Mouse (Mus musculus) brain, embryonic 18.5 days (tissue): ENCODE measurements at regions not wholly inside any gene's neighbourhood (a gene's known extent, or its start where the extent isn't known, plus 50 kb on each side); places are given as distances from the start of the nearest gene placed in this dataset.
A peak's percentile ranks its signal among the peaks of the same experiment; 100 is the strongest.

ENCODE experiments used
- DNase-seq: peaks from one replicate; pipeline ENCODE4 v3.0.0-alpha.2; 2012; ENCODE audit warnings: low read depth, low spot score

DNA sequence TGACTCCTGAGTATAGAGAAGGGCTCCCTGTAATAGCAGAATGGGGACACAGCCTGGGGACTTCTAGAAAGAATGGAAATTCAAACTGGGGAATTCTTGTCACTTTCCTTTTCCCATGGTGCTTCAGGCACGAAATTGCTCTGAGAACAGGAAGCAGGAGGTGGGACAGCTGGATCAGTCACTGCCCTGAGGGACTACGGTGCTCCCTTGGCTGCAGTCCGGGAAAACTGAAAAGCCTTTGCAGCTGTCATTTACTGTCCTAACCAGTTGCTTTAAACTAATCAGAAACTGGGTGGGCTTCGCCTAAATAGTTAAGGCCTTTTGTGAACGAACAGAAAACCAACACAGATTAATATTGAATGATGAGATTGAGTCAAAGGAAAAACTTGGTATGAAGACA is 237.9 kb downstream of the Cbln4 start:
- no peak for DNase-seq

DNA sequence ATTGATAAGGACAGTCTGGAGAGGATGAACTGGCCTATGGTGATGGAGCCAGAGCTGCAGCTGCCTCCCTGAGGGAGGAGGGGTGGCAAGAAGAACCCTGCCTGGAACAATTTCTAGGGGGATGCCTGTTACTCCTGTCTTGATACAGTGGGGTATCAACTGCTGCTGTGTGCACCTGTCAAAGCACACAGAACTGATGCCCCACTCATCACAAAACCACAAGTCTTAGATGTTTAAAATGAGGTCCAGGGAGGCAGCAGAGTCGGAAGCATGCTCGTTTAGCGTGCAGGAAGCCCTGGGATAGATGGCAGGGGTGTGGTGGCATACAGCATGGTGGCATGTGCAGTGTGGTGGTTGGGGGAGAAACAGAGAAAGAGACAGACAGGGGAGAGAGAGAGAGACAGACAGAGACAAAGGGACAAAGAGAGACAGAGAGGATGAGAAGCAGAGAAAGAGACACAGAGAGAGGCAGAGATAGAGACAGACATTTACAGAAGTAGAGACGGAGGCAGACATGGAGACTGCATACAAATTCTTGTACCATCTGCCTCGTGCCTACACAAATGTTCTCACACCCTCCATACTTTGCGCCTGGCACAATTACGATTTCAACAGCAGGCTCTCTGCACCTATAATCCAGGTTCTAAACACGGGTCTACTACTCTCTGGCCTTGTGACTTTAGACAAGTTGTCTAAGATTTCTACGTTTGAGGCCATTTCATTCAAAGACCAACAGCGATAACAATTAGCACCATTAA is 242.6 kb downstream of the Cbln4 start:
- no peak for DNase-seq

DNA sequence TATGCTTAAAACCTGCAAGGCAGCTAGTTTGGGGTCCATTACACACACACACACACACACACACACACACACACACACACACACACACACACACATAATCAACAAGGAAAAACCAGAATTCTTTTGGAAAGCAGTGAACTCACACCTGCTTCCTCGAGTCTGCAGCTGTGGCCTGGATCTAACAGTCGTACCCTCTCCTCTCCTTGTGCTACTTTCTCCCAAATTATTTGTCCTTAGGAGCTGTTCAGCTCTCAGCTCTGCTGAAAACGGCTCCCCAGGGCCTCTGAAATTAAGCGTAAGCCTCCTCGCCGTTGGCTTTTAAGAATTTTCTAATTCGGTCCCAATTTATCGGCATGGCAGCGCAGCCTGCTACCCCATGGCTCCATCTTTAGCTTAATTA is 243.9 kb downstream of the Cbln4 start:
- no peak for DNase-seq

DNA sequence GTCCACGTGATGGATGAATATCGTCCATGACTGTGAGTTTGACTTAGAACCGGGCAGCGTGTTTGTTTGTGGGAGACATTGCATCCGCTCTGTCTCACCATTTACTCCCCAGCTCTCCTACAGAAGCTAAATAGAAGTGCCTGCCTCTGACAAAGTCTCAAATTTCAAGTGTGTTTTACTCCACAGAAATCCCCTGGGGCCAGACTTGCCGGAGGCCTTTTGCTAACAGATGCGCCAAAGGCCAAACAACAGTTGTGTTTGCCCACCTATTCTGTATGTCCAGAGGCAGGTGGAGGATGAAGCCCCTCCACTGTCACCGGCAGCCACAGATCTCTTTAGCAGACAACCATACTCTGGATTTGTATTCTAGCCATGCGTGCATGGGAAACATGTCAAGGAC is 252.6 kb downstream of the Cbln4 start:
- DNase-seq = no peak

DNA sequence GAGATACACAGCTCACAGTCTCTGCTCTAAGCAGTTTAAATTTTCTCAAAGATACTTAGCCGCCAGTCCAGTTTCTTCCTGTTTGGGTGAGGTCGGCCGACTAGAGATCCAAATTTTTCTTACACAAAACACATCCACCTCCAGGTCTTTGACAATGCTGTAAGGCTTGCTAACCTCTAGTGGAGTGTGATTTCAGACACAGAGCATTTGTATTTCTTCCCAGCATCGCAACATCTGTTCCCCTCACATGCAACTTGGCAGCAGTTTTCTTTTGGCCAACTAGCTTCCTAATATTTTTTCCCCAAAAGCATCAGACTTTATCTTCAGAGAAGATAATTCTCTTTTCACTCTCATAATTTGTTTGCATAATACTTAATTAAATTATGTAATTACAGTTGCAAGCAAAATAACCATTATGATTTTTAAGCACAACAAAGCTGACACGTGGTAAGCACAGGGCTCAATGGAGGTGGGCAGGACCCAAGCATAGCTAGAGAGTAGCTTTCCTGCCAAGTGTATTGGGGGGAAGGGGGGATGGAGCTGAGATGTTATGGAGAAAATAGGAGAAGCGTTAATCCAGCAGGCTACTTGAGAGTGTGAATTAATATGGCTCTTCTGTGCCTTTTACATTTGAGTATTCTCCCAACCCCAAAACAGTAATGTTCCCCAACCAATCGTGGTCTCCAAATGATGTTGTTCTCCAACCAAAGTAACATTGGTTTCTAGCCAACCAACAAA is 276.9 kb downstream of the Cbln4 start:
- no peak for DNase-seq

DNA sequence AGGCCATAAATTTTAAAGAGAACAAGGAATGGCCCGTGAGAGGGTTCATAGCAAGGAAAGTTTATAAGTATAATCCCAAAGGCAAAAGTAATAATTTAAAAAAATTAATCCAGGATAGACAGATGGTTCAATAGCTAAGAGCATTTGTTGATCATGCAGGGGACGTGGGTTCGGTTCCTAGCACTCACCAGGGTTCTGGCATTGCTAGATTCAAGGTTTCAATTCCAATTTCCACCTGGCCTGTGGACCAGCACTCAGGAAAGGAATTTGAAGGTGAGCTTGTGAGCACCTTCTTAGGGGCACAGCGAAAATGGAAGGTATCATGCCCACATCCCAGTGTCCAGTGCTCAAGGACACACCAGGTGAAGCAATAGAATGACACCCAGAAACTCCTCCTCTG is 278.2 kb downstream of the Cbln4 start:
- no peak for DNase-seq

DNA sequence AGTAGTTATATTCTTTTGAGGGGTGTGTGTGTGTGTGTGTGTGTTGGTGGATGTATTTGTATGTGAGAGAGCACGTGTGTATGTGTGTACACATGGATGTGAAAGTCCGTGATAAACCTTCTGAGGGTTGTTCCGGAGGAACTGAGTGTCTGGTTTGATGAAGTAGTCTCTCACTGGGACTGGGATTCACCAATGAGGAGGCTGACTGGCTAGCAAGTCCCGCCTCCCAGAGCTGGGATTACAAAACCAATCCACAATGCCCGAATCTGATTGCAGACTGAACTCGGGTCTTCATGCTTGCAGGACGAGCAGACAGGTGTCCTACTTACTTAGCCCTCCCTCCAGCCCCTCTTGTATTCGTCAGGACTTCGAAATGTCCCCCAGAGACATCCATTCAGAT is 289.8 kb downstream of the Cbln4 start:
- DNase-seq = no peak

DNA sequence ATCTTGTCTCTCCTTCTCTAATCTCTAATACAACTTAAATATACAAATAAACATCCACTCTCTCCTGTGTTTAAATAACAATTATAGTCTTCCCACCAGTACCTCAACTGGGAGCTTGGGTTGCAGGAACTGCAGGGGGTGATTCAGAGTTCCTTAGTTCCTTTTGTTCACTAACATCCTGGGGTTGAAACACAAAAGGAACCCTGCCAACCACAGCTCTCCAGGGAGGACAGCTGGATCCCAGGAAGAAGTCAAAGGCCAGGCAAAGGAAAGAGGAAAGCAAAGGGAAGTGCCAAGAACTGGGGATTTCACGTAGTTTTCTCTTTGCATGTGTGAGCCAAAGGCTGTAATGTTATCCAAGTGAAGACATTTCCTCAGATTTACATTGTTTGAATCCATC is 296.1 kb downstream of the Cbln4 start:
- DNase-seq = no peak

DNA sequence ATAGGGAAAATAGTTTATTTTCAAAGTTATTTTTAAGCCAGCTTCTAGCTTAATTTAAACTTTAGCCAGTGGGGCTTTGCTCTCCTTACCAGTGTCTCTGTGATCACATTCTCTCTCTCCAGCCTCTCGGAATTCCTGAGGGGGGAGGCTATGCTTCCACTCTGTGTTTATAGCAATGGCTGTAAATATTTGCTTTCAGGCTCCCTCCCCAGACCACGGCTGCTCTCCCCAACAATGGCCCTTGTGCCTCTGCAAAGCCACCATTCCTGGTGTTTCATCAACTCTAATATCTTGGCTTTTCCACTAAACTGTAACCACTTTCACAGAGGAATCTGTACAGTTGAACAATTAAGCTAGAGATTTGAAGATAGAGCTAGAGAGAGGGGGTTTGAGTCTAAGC is 300.2 kb downstream of the Cbln4 start:
- no peak for DNase-seq

DNA sequence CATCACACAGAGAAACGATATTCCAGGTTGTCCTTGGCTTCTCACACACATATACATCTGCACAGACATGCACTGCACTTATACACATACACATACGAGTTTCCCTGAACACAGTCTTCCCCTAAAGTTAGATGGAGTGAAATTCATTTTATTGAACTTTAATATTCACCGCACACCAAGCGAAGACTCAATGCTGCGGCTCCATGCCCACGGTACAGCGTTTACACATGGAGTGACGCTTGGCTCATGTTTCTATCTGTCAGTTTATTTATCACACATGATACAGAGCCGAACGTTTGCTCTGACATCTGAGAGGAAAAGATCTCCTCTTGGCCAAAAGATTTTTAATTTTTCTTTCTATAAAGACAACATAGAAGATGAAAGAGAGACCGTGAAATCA is 300.6 kb downstream of the Cbln4 start:
- no peak for DNase-seq

DNA sequence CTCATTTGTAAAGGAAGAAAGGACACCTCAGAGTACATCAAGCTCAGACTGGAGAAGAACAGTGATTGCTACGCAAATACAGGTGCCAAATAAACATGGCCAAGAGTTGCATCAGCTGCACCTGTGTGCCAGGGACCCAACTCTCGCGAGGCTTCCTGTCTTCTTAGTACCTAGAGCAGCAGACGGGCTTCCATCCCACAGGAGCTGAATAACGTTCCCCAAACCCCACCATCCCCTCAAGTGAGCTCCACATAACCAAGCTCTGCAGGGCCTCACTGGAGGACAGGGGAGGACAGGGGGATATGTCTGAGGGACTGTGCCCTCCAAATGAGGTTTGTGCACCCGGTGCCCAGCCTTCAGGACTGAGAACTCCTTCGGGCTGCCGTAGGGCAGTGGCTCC is 305.5 kb downstream of the Cbln4 start:
- no peak for DNase-seq

DNA sequence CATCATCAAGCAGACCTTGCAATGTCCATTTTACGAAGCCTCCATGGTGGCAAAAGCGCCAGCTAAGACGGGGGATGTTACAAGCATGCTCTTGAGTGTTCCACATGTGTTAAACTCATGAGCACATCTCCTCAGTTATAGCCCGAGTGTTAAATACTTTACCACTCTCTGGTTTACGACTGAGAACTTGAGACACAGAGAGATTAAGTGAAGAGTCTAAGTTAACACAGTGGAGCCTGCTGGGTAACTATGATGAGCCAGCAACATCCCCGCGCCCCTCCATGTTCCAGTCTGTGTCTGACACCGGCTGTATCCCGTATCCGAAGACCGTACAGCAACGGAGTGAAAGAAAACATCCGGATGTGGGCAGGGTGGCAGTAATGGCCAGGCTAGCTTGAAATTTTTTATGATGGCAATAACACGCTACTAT is 308.2 kb downstream of the Cbln4 start:
- DNase-seq = no peak

DNA sequence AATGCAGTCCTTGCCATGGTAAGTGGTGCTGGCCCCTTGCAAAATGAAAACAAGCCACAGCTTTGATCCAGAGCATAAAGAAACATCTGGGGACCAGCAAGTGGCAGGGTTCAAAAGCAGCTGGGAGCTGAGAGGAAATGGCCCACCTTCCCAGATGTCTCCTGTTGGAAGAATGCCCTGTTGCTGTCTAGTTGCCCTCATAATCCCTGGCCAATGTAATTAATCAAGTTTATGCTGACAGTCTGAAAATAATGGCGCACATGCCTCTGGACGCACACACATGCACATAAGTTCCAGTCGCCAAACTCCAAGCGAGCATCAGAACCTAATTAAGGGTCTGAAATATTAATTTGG is 308.7 kb downstream of the Cbln4 start:
- DNase-seq = no peak

DNA sequence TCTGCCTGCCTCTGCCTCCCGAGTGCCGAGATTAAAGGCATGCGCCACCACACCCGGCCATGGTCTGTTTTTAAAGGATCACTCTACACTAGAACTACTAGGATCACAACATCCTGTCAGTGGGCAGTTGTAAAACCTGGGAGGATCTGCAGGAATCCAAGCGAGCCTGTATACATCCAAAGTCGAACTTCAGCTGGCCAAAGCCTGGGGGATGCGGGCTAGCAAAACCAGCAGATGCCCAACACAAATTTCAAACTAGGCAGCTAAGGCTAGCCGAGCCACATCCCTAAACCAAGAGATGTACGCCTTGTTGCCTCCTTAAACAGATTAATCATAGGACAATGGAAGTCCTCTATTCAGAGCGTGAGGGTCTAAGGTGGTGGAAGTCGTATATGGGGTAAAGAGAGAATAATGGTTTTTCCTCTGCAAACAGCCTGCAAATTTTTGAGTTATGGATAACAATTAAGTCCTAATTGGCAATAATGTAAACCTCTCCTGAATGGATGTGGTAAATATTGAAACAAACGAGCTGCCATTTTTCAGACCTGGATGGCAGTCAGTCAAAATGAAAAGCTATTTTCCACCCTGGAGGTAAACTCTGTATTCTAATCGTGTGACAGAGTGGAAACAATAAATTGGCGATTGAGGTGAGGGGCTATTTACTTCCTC is 309.2 kb downstream of the Cbln4 start:
- no peak for DNase-seq

DNA sequence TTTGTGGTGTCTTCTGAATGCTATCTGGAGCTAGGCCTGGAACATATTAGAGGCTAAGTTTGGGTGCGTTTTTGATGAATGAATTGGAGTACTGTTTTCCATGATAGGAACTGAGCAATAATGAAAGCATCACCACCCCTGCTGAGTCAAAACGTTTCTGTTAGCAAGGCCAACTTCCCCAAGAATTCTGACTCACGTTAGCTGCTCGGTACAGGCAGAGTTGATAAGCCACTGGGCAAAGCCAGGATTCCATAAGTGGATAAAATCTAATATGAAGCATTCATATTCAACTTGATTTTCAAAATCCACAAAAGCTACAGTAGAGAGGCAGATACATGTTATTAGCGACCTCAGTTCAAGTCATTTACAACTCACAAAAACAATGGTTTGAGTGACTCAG is 324.0 kb downstream of the Cbln4 start:
- no peak for DNase-seq

DNA sequence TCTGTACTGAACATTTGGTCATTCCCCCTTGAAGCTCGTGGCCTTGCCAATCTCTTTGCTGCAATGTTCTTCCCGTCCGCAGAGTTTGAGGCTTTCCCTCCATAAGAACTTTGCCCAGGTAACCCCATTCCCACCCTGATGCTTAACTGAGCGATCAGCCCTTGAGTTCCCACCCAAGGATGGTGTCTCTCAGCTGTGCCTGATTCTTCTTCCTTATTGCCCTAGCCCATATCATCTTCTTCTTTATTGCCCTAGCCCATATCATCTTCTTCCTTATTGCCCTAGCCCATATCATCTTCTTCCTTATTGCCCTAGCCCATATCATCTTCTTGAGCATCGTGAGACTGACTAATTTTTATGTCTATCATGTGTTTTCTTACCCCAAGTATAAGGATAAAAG is 324.4 kb downstream of the Cbln4 start:
- DNase-seq = no peak

DNA sequence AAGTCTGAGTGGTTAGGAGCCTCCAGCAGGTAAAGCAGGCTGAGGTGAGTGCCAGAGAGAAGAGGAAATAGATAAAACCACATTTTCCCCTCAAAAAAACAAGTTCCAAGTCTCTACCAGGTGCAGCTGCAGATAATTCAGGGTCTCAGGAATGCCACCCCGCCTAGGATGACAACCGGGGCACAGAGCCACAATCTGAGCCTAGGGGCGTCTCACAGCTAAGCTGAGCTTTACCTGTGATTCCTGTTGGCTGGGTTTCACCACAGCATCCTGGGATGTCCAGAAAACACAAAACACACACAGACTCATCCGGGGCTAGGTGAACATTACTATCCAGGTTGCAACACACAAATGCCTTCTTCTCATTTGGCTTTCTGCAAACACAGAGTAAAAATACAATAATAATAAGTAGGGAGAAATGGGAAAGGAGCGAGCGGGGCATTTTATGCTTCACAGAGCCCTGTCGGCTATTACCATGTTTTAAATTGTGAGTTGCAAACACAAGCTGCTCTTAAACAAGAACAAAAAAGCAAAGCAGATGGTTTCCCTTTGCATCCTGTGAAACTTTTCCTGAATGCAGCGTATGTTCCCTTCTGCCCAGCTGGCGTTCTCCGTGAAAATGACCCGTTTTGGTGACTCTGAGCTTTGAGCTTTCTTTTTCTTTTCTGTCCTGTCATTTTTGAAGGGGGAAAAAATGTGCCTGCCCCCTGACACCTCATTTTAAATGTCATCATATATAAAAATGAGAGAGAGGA is 330.3 kb downstream of the Cbln4 start:
- DNase-seq = peak; percentile 67

DNA sequence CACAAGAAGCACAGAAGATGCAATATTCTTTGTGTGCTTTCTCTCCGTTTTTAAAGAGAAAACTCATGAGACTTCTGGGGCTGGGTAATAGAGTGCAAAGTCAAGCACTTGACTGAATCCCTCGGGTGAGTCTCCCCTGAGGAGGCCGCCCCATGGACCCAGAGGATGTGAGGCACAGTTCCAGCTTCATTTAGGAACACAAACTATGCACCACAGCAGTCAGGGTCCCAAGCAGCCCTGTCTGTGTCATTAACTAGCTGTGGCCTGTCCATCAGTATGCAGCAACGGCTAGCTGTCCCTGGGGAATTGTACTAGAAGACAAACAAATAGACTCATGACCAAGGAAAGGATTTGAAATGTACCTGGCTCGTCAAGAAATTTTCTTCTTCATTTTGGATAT is 349.7 kb downstream of the Cbln4 start:
- DNase-seq = no peak

DNA sequence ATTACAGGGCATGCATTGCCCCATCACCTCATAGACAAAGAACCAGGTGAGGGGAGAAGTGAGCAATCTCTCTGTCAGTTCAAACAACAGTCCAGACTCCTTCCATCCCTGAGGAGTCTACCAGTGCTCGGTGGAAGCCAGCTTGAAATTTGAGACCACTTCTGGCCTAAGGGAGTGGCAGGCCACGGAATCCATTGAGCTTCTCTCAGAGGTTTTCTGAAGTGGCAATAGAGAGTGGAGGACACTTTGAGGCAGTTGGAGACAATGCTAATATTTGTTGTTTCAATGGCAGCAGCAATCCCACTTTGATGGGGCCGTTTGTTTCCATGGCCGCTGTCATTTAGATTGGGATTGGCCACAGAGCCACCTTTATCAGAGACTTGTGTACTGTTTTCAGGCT is 352.5 kb downstream of the Cbln4 start:
- DNase-seq = no peak

DNA sequence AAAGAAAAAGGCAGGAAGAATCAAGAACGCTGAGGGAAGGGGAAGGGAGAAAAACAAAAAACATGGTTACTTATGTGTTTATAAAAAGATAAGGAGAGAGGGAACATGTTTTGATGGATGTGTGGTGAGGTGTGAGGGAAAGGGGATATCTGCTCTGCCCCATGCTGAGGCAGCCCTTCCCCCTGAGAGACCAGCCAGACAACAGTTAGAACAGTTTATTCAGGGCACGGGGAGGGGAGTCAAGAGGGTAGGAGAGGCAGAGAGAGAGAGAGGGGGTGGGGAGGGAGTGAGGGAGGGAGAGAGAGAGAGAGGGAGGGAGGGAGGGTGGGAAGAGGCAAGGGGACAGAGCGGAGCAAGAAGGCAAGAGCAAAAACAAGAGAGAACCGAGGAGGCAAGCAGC is 354.2 kb downstream of the Cbln4 start:
- no peak for DNase-seq

DNA sequence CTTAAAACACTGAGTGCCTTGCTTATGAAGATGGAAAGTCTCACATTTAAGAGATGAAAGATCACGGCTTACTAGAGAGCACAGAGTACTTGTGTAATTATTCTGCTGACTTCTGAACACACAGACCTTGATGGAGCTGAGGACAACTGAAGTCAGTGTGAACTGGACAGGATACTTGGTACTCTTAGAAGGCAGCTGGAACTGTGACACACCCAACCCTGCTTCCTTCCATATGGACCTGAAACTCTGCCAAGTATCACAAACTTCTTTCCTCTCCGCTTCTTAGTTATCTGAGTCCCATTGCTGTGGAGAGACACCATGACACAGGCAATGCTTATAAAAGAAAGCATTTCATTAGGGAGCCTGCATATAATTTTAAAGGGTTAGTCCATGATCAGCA is 365.3 kb downstream of the Cbln4 start:
- no peak for DNase-seq

DNA sequence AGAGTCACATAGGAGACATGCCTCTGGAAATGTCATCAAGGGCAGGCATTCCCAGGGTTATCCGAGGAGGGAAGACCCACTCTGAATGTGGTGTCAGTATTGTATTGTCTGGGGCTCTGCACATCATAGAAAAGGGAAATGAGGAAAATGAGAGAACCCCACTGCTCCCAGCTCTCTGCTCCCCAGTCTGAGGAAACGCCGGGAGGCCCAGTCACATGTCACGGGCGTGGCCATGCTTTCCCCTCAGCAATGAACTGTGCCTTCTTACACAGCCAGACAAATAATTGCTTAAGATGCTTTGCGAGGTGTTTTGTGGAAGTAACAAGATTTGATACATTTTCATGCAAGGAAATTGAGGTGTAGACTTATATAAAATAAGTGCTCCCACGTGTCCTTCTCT is 366.1 kb downstream of the Cbln4 start:
- DNase-seq = no peak
